Mouse (Mus musculus) testis, adult 2 months (tissue): ENCODE data around the gene Zc3h14. TPM values are rescaled to one million over a fixed set of nuclear protein-coding genes. Genes with fewer than 3 reads are reported as not detected.

Experiments
- H3K27ac ChIP-seq: fragments of 200-500 bp; 2 replicates; pipeline ENCODE4 v1.5.1; 2012; ENCODE audit warnings: low read depth, low read length; ENCODE audit not compliant: control insufficient read depth, insufficient read depth
- H3K27me3 ChIP-seq: fragments of 200-500 bp; 2 replicates; pipeline ENCODE4 v1.6.1; 2012; ENCODE audit warnings: mild to moderate bottlenecking, low read length, moderate library complexity; ENCODE audit not compliant: control insufficient read depth, insufficient read depth
- H3K36me3 ChIP-seq: fragments of 200-500 bp; 2 replicates; pipeline ENCODE4 v1.6.1; 2012; ENCODE audit warnings: mild to moderate bottlenecking, low read length; ENCODE audit not compliant: control insufficient read depth, insufficient read depth
- H3K4me1 ChIP-seq: fragments of 200-500 bp; 2 replicates; pipeline ENCODE4 v1.6.1; 2012; ENCODE audit warnings: low read length; ENCODE audit not compliant: control insufficient read depth, insufficient read depth
- H3K4me3 ChIP-seq: fragments of 200-500 bp; 2 replicates; pipeline ENCODE4 v1.5.1; 2012; ENCODE audit warnings: low read depth, mild to moderate bottlenecking, low read length, moderate library complexity, mixed read lengths; ENCODE audit not compliant: control insufficient read depth
- CTCF ChIP-seq: fragments of 200-500 bp; IDR thresholded peaks from 2 replicates; pipeline ENCODE4 v1.5.1; 2012; ENCODE audit warnings: low read depth, mild to moderate bottlenecking, inconsistent platforms, low read length, moderate library complexity; ENCODE audit not compliant: control insufficient read depth, insufficient read depth, insufficient replicate concordance
- POLR2A ChIP-seq: fragments of 200-500 bp; IDR thresholded peaks from 2 replicates; pipeline ENCODE4 v1.6.1; 2012; ENCODE audit warnings: low read depth, mild to moderate bottlenecking, inconsistent platforms, low read length, moderate library complexity; ENCODE audit not compliant: control insufficient read depth
- polyA plus RNA-seq: library from polyadenylated mRNA; depleted of rRNA; stranded (reverse); fragments of >200 nt; gene quantifications from 2 replicates; pipeline ENCODE4 v1.2.3, GENCODE M21; 2012

Zc3h14 gene
- polyA plus RNA-seq, 1 experiment, result 309 TPM

DNA sequence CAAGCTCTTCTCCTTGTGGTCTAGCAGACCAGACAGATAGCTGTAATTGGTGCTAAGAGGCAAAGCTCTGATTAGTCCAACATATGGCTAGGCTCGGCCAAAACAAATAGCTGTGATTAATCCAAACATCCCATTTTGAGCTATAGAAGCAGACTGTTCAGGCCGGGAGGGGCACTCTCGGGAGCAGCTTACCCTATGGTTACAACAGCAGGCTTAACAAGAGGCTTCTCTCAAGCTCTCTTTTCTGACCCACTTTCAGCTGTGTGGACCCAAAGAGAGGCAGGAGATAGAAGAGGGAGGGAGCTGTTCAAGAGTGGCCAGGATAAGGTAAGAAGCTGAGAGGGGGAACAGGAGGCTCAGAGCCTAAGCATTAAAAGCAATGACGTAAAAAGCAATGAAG is 1.1 kb upstream of the Zc3h14 start:
- no peak for TF ChIP-seq POLR2A
- TF ChIP-seq CTCF, result no peak
- Histone ChIP-seq H3K4me3 (no peak overlapping the region), H3K36me3 (no peaks in the 10 kb centered on the region; the same call in 1 of the 2 replicates), H3K4me1 (peaks cover 3% of the 10 kb centered on the region), H3K27ac (no peak overlapping the region), H3K27me3 (no peaks in the 10 kb centered on the region)

DNA sequence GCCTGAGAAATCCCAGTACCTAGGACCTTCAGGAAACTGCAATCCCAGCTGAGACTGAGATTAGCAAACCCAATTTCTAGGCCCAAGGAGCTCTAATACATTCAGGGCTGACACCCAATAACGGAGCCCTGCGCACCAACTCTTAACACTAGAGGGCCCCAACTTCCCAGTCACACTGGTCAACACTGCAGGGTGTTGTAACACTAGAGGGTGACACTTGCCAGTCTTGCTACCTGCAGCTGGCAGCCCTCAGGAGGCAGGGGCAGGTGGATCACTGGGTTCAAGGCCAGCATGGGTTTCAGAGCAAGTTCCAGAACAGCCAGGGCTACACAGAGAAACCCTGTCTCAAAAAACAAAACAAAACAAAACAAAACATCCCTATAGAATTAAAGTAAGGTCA is 633 bp upstream of the Zc3h14 start:
- H3K27ac ChIP-seq, result no peak overlapping the region
- H3K27me3 ChIP-seq, result no peaks in the 10 kb centered on the region
- H3K36me3 ChIP-seq, result no peaks in the 10 kb centered on the region; the same call in 1 of the 2 replicates
- TF ChIP-seq CTCF (peak; percentile 33; the same call in 1 of the 2 replicates), POLR2A (no peak)
- H3K4me1 ChIP-seq, result peaks cover 3% of the 10 kb centered on the region
- H3K4me3 ChIP-seq, result no peak overlapping the region

DNA sequence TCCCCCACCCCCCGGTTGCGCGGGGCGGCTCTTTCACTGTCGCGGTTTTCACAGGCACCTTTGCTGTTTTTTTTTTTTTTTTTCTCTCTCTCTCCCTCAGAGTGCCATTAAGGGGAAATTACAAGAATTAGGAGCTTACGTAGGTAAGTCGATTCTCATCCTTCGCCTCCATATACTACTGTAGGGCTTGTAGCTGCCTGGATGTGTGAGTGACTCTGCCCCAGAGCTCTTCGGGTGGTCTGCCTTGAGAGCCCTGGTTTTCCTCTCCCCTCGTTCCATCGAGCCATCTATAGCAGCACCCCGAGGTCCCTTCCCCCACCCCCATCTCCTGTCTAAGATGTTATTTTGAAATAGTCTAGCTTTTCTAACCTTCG is 603 bp downstream of the Zc3h14 start:
- TF ChIP-seq CTCF (no peak), POLR2A (no peak)
- H3K27me3 ChIP-seq, result no peaks in the 10 kb centered on the region

DNA sequence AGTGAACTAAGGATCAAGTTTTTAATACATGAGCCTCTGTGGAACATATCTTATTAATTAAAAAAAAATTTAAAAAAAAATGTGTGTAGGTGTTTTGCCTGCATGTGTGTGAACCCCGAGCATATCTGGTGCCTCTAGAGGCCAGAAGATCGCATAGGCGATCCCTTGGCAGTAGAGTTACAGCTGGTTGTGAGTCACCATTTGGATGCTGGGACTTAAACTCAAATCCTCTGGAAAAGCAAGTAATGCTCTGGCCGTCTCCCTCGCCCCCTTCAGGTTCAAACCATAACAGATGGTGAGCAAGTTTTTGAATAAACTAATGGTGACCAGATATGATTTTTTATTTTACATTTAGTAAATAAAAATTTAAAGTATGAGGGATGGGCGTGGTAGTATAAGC is 10.9 kb downstream of the Zc3h14 start:
- no peaks in the 10 kb centered on the region for H3K4me1 ChIP-seq
- TF ChIP-seq POLR2A (no peak), CTCF (no peak)
- no peak overlapping the region for H3K4me3 ChIP-seq
- no peaks in the 10 kb centered on the region for H3K27me3 ChIP-seq
- peaks cover 8% of the 10 kb centered on the region for H3K36me3 ChIP-seq
- no peak overlapping the region for H3K27ac ChIP-seq

More for the DNA sequence above, 603 bp downstream of the Zc3h14 start:
- Histone ChIP-seq H3K36me3 (no peaks in the 10 kb centered on the region; the same call in 1 of the 2 replicates), H3K4me3 (peak overlapping the region; percentile 91), H3K4me1 (peaks cover 3% of the 10 kb centered on the region), H3K27ac (peak overlapping the region; percentile 82)

DNA sequence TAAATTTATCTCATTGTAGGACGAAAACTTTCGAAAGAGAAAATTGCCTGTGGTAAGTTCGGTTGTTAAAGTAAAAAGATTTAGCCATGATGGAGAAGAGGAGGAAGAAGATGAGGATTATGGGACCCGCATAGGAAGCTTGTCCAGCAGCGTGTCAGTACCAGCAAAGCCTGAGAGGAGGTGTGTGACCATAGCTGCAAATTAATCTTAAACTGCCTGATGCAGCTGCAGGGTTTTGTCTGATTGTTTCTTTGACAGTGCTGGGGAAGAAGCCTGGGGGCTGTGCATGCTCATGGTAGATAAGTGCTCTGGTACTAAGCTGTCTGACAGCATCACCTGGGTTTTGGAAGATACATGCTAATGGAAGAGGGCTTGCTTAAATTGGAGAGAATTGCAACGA is 12.9 kb downstream of the Zc3h14 start:
- no peak overlapping the region for H3K27ac ChIP-seq
- no peaks in the 10 kb centered on the region for H3K4me1 ChIP-seq
- no peak overlapping the region for H3K4me3 ChIP-seq
- TF ChIP-seq POLR2A (no peak), CTCF (no peak)
- H3K36me3 ChIP-seq, result peaks cover 7% of the 10 kb centered on the region
- no peaks in the 10 kb centered on the region for H3K27me3 ChIP-seq

DNA sequence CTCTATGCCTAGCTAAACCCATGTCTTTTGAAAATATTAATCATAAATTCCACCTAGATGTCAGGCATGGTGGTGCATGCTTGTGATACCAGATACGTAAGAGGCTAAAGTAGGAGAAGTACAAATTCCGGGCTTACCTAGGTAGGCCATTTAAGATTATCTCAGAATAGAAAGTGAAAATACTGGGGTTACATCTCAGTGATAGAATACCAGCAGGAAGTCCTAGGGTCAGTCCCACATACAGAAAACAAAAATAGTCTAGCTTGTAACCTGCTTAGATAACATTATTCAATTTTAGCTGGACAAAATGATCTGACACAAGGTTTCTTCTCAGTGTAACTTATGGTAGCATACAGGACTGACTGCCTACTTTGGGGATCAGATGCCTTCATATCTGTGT is 19.5 kb downstream of the Zc3h14 start:
- TF ChIP-seq POLR2A (no peak), CTCF (no peak)
- Histone ChIP-seq H3K4me1 (no peaks in the 10 kb centered on the region), H3K27me3 (no peaks in the 10 kb centered on the region), H3K4me3 (no peak overlapping the region), H3K27ac (no peak overlapping the region), H3K36me3 (peaks cover 3% of the 10 kb centered on the region)

DNA sequence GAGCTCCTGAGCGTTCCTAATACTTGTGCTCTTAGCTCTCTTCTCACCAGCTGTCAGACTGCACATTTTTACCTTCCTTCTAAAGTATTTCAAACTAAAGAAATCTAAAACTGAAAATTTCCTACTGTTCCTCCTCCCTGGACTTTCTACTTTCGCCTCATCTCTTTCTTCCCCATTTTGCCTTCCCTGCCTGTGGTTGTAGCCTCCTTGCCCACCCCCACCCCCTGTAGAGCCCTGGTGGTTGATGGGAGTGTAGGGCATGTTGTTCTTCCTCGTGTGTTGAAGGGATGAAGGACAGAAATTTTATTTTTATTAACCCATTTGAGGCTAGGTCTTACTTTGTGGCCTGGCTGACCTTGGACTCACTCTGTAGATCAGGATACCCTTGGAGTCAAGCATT is 30.7 kb downstream of the Zc3h14 start:
- Histone ChIP-seq H3K4me1 (no peaks in the 10 kb centered on the region), H3K27ac (no peak overlapping the region), H3K4me3 (no peak overlapping the region), H3K36me3 (peaks cover 5% of the 10 kb centered on the region), H3K27me3 (no peaks in the 10 kb centered on the region)
- no peak for TF ChIP-seq POLR2A
- TF ChIP-seq CTCF, result no peak

DNA sequence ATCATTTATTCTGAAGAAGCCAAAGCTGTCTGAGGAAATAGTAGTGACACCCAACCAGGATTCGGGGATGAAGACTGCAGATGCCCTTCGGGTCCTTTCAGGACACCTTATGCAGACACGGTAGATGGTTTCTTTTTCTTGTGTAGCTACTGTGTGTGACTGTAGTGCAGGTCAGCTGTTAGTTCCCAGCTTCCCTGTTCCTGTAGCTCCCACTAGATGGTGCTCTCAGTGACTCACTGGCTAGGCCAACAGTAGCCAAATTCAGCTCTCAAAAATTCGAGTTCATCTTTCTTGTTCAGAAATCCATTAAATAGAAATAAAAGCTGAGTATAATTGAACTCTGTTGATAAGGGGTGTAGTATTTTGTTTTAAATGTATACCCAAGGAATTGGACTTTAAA is 32.4 kb downstream of the Zc3h14 start:
- no peak for TF ChIP-seq POLR2A
- Histone ChIP-seq H3K4me3 (no peak overlapping the region), H3K36me3 (peaks cover 5% of the 10 kb centered on the region), H3K27me3 (no peaks in the 10 kb centered on the region), H3K27ac (no peak overlapping the region), H3K4me1 (no peaks in the 10 kb centered on the region)
